Mouse (Mus musculus) lung, adult 18-20 months (tissue): ENCODE measurements around the gene Phpt1.

Experiments used
- DNase-seq, 2 experiments: peaks; one replicate each; pipeline ENCODE4 v3.0.0; 2022; ENCODE audit warnings: mixed read lengths in 2 of 2

The Phpt1 gene

DNA sequence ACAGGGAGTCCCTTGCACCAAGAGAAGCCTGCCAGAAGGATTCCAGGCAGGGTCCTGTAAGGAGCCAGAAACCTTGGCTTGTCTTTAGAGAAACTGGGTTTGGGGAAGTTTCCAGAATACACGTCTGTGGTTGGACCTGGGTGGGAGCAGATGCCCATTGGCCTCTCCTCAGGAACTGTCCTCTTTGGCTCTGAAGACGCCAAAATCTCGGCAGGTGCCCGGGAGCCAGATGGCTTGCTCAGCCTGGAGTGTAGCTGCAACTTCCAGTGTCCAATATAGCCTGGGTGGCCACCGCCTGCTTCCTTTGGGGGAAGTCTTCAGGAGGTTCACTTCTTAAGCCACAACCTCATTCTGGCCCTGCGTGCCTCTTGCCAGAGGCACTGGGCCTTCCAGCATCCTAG, 6.9 kb upstream of the Phpt1 start:
- no peak for DNase-seq

DNA sequence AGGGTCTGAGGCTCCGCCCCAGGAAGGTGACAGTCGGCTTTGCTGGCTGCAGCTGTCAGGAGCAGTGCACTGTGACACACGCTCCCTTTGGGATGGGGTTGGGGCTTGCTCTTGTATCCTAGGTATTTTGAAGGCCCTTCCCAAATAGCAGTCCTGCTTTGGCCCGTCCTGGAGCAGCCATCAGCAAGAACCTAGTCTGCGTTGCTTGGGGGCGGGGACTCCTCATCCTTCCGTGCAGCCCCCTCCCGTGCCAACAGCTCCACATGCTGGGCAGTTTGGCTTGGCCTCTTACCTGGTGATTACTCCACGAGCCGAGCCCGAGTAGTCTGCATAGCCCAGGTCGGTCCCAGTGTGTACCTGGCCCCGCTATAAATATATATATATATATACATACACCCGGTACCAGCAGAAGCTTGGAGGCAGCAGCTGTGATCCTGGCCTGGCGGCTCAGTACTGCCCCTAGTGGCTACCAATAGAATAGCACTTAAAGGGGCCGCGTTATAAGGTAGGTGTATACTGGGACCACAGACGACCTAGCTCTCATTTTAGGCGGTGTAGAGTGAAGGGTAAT, 6.4 kb upstream of the Phpt1 start, which contains the start of gene Ajm1:
Ajm1 (minus strand) TSS at position 464 of the 571 bp plus-strand sequence.
- peak; percentile 56 to 57 for DNase-seq

DNA sequence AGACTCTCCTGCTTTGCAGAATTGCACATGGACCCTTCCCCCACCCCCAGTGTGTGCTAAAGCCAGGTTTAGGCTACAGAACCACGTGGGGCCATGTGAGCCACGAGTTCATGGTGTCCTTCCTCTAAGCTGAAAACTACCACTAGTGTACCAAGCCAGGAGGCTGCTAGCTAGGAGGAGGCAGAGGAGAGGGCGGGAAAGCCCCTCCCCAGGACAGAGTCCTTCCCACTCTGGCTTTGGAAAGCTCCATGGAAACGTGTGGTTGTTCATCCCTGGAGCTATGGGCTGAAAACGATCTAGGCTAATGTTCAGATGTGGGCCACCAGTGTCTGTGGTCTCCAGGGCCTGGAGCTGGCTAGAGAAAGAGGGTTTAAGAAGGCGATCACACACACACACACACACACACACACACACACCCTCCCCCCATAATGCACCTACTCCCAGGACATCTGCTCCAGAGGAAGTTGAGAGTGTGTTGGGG, 5.6 kb upstream of the Phpt1 start:
- DNase-seq, result no peak

DNA sequence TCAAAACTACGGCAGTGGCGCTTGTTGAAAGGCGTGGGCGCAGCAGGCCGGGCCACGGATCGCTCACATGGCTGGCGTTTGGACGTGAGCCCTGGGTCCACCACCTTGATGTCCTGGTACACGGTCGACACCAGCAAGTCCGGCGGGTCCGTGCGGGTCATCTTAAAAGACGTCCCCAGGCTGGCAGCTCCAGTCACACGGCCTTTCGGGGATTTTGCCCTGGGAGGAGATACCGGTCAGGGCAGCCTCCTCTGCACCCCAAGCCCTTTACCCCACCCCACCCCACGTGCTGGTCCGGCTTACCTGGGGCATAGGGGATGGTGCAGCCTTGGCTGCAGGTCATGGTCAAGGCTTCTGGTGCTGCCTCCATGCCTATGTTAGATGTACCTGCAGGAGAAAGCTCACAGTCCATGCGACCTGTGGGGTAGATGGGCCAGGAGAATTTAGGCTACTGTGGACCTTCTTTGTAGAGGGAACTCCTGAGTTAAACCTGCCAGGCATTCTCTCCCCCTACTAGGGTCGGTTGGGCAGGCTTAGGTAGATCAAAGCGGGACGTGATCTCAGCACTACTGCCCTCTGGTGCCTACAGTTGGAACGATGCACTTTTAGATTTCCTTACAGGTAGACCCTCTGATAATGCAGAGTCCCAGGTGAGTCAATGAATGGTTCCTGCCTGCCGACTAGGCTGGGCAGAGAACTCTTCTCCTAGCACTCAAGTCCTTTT, 4.9 kb upstream of the Phpt1 start:
- DNase-seq, result peak in 1 of 2 experiments; percentile 47

DNA sequence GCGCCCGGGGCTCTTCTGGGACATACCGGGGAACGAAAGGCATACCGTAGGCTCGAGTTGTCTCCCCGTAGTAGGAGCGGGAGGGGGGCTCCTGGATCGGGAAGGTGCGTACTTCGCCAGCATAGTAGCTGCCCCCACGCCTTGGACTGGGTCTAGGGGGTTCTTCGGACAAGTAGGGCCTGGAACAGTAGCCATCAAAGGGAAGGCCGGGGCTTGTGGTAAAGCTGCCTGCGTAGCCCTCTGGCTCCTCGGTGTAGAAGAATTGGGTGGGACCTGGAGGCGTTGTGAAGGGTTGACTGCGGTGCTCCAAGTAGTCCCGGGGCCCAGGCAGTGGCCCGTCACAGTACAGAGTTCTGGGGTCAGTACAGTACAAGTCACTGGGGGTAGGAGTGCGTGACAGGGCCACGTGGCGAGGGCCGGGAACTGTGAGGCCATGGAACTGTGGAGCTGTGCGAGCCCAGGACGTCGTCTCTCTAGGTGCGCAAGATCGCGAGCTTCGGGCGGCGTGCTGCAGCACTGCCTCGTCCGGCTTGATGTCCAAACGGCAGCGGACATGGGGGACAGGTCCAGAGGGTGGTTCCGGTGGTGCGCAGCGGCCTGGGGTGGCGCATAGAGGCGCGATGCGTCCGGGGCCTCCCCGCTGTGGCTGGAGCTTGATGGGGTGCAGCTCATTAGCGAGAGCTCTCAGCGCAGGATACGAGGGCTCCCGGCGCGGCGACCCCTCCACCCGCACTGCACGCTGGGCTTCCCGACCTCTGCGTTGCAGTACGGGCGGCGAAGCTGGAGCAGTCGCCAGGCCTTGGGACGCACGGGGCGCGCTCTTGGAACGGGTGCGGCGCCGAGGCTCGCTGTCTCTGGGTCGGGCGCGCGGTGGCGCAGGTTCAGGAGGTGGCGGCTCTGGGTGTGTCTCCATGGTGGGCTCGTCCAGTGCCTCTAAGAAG, 4.0 kb upstream of the Phpt1 start:
- DNase-seq, result no peak

DNA sequence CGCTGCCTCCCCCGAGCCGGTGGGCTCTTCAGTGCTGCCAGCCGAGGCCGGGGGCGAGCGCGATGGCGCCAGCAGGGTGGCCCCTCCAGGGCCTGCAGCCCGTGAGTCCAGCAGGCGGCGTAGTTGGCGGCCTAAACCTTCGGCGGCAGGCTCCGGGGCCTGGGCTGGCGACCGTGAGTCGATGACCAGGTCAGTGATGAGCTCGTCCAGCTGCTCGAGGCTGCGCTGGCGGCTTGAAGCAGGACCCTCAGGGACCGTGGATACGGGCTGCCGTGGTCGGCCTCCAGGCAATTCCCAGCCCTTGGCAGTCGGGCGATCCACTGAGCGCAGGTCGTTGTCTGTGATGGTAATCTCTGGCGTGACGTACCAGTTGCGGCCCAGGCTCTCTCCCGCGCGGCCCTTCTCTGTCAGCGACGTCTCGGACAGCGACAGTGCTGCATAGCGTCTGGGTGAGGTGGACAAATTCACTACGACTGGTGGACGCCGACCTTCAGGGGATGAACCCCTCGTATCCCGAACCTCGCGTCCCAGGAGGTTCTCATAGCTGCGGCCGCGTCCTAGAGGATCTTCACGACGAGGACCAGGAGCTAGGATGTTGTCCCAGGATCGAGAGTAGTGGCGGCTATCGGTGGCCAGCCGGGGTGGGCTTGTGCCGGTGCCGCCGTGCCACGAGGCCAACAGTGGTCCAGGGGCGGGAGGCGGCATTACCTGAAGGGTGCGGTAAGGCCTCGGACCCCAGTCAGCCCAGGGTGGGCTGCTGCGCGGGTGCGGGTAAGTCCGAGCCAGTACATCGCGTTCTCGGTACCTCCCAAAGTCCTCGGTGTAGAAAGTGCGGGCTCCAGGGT, 3.1 kb upstream of the Phpt1 start:
- DNase-seq, result no peak

DNA sequence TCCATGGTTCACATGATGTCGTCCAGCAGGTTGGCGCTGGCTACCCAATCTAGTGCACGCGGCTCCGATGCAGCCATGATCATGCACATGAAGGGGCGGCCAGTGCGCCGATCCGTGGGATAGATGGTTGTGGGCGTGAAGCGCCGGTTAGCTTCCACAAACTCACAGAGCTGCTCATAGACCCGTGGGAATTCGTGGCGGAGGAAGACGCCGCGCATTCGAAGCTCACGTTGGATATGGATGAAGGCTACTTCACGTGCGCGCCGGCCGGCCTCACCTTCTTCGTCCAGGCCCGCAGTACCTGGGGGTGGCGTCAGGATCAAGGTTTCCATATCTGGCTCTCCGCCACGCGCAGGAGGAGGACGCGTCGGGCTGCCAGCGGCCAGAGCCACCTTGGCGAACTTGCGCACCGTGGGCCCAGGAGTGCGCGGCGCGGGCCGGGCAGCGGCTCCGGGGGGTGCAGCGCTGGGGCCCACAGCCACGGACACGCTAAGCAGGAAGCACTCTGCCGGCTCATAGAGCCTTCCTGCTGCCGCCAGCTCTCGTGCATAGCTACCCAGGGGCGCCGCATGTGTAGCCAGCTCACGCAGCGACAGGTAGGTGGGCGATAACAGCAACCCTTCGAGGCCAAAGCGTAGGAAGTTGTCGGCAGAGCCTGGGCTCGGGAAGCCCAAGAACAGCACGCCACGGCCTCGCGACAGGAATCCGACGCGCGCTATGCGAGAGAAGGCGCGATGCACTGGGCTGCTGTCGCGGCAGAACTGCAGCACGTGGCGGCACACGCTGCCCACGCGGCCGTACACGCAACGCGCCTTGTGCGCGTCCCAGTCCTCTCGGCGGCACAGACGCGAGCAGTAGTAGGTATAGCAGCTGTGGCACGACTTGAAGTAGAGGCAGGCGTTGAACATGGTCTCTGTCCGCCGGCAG, 2.2 kb upstream of the Phpt1 start:
- no peak for DNase-seq

DNA sequence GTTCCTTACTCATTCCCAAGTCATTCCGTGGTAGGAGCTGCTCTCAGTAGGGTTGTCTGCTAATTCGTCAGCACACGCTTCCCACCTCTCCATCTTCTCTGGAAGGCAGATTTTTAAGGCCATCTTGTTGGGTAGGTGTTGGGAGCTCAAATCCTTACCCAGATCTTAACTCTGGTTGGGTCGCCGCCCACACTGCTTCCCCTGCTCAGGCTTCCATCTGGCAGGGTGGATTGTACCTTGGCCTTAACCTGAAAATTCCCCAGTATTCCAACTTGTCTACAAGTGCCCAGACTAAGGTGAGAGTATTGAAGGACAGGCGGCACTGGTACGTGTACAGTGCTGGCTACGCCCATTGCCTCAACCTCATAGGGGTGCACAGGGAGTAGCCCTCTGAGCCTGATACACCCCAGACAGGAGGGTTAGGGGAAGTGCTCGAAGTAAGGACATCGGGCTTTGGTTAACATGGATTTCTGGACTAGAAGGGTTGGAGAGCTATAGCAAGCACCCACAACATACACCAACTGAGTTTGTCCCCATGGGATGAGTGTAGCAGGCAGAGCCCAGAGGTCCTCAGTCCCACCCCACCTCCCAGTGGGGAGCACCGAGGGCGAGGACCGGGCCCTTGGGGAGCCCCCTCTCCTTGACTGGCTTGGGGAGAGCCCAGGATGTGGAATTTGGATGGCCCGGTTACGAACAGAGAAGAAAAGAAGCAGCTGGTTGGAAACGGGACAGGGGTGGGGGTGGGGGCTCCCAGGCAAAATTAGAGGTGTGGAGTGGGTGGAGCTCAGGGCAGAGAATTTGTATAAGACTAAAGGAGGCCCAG, 1.2 kb upstream of the Phpt1 start:
- DNase-seq, result no peak

DNA sequence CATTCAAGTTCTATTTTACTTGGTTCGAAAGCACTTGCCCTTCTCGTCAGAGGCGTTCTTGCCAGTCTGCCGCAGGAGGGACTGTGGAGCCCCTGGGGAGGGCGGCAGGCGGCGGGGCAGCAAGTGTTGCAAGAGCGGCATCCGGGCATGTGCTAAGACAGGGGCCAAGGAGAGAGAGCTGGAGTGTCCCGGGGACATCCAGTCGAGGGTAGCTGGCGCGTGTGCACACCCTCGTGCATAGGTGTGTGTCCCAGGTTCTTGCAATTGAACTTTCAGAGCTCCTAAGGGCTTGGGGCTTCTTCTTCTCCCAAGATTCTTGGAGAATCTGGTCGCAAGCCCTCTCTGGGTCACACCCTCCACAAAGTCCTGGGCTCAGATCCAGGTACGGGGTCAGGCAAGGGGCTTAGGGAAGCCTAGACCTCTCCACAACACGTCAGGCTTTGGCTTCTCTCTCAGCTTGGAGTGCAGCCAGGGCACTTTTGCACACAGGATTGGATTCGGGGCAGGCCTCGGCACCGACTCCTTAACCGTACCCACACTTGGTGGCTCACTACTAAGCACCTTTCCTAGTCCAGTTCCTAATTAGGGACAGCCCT, 506 bp upstream of the Phpt1 start:
- peak in 1 of 2 experiments; percentile 54 for DNase-seq

DNA sequence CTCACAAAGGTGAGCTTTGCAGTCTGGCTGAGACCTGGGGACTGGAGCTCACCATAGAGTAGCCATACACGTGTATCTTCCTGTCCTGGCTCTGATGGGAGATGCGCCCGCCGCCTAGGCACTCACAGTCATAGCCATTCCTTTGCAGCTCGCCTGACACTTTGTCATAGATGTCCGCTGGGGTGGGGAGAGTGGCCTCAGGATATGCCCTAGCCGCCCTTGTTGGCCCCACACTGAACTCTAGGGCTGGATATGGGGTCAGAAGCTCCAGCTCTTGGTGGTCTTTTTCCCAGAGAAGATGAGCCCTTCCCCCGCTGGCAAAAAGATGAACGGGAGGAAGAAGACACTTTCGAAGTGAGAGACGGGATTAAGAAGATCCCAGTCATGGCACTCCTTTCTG, 888 bp downstream of the Phpt1 start:
- no peak for DNase-seq

DNA sequence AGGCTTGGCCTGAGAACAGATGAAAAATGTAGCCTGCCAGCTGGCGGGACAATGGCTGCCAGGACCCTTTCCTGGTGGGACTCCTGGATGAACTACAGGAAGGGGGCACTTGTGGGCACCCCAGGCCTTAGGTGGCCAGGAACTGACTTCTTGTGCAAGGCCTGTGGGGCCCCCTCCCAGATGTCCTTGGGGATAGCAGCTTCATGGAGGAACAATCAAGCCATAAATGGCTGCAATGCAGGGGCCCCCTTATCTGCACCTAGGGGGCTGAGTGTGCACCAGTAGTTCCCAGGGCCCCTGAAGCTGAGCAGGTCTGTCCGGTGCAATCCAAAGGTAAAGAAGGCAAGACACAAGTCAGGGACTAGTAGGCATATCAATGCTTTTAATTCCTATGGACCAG, 2.0 kb downstream of the Phpt1 start:
- no peak for DNase-seq

DNA sequence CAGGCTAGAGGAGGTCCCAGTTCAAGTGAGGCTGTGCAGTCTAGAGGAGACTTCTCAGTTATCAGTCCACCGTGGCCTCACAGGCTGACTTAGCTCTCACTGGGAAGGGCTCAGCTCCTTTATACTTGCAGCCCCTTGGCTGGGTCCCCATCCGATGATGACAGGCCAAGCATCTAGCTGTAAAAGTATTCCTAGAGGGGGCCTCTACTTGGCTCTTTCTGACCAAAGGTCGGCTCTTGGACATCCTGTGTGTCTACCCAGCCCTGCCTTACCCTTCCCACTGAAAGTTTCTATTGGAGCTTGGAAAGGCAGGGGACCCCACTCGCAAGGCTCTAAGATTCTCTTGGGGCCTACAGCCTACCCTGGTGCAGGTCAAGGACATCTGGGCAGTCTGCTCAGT, 3.8 kb downstream of the Phpt1 start:
- DNase-seq, result no peak

DNA sequence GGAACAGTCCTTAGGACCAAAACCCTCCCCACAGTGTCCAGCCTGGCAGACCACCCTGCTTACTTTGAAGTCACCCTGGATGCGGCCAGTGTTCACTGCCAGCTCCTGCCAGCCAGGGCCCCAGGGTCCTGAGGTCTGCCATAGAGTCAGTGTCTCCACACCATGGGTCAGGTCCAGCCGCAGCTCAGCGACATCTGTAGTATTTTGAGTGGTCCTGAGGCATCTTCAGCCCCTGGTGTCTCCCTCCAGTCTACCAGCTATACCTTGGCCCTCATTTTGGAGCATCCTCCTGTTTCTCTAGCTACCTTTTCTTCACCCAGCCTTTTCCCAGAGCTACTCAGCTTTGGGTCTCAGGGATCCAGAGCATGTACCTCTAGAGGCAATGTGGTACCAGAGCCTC, 5.7 kb downstream of the Phpt1 start:
- no peak for DNase-seq

DNA sequence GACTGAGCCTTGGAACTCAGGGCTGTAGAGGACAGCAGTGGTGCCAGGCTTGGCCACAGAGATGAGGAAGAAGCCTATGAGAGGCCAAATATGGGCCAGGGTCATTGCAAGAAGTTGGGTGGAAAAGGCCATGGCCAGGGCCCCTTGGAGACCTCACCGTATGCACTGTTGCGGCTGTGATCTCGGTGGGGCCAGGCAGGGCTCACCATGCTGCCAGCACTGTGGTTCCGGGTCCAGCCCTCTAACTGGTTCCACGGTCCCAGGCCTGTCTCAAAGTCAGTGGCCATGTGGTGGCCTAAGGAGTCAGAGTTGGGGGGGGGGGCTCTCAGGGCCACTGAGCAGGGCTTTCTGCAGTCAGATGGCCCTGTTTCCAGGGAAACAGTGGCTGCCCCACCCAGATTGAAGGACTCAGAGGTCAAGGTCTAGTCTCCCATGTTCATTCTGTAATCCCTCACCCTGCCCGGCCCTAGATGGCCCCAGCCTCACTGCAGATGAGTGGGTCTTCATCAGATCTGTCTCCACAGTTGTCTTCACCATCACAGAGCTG, 6.5 kb downstream of the Phpt1 start:
- DNase-seq, result no peak

DNA sequence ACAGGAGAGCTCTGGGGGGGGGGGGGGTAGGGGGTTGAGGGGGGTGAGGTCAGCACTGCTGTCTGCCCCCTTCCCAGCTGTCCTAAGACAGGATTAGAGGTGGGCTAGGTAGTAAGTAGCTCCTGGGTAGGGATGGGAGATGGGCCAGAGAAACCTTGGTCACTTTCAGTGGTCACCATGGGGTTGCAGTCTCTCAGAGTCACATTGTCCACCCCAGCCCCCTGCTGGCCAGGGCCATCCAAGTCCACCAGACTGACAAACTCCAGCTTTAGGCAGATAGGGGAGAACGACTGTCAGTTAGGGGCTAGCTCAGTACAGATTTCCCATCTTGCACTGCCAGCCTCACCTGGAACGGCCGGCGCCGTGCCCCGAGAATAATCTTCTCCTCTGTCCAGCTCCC, 8.5 kb downstream of the Phpt1 start:
- no peak for DNase-seq

DNA sequence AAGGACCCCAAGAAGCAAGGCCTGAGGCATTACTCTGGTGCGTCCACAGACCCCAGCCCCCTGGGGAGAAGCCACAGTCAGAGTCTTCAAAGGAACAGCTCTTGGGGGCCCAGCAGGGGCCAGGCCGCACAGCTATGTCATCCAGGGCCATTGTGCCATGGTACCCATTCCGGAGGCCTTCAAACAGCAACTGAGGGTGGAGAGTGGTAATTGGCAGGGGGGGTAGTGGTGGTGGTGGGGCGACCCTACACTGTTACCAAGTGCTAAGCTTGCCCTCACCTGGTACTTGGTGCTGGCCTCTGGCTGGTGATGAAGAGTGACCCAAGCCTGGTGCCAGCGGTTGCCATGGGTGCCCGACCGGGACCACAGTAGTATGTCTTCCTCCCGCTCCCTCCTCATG, 9.3 kb downstream of the Phpt1 start:
- no peak for DNase-seq

DNA sequence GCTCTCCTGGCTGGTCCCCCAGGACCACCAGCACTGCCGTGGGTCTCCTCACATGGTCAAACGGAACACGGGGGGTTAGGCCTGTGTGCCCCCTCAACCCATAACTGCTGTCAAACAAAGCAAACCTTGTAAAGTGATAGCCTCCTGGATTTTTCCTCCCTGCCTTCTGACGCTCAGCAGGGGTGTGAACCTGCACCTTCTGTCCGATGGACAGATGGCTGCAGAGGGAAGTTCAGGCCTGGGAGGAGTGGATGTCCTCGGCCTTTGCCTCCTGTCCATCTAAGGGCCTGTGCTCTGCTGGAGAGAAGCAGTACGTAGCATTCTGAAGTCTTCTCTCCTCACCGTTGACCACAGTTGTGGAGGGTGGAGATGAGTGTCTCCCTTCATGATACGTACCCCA, 13.1 kb downstream of the Phpt1 start:
- no peak for DNase-seq

DNA sequence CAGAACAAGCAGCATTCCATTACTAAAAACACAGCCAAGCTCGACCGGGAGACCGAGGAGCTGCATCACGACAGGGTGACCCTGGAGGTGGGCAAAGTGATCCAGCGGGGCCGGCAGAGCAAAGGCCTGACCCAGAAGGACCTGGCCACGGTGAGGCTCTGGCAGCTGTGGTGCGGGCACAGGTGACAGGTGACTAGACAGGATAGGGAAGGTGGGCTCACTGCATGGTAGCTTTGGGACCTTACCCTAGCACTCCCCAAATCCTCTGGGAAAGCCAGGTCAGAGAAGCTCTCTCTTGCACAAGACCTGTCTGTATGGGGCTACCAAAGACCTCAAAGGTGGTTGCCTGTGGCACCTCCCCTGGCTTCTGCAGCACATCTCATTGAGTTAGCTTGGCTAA, 14.5 kb downstream of the Phpt1 start:
- DNase-seq, result no peak

DNA sequence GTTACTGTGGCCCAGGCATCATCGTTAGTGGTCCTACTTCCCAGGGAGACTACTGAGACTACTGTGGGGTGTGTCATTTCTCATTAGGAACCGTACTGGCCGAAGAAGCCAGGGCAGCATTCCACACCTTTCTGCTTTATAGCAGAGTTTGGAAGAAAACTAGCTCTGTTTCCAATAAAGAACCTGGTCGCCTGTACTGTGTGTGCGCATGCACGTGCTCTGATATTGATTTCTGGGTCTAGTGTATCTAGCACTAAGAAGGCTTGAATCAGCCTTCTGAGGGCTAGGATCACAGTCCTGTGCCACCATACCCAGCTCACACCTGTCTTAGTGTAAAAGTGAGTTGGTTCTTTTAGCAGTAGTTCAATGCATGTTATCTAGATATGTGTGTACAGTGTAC, 16.2 kb downstream of the Phpt1 start:
- no peak for DNase-seq

DNA sequence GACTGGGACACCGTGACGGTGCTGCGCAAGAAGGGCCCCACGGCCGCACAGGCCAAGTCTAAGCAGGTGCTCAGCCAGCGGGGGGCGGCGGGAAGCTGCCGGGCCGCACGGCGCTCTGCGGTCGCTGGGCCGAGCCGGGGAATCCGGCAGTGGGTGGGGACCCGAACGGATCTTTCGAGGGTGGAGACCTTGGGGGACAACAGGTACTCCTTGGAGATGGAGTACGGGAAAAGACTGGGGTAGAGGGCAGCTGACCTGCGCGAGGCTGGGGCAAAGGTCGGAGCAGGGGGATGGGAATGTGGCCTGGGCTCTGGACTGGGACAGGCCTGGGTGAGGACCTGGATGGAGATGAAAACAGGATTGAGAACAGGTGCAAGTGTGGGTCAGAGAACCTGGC, 17.1 kb downstream of the Phpt1 start:
- DNase-seq, result no peak
